Mouse (Mus musculus) neutrophil, adult 65 days (primary cell): ENCODE data around the gene Fam149b. TPM values are rescaled to one million over a fixed set of nuclear protein-coding genes. Genes with fewer than 3 reads are reported as not detected.

Source experiments
- total RNA-seq: library from RNA; stranded (reverse); gene quantifications from 2 replicates; pipeline ENCODE4 v1.2.4, GENCODE M21; 2023

The Fam149b gene
- 17.1 and 18.2 TPM in 2 replicates for total RNA-seq

GRCm38 (mm10) chr14:20347991-20348541 is at the start of gene Fam149b, which contains the start of gene Ecd:
Gene Fam149b (plus strand): TSS chr14:20348162.
Gene Ecd (minus strand): TSS chr14:20348121.

GRCm38 (mm10) chr14:20388441-20389129 is 40.6 kb downstream of the Fam149b start, which contains the start of gene Dnajc9:
Gene Dnajc9 (minus strand): TSS chr14:20388910.

GRCm38 (mm10) chr14:20393205-20393913 is 45.4 kb downstream of the Fam149b start, which contains the start of gene Mrps16:
Gene Mrps16 (minus strand): TSS chr14:20393634.

Other genes with a start within 250 kb of the Fam149b start
- gene Saysd1, start 209.6 kb upstream of the Fam149b start, total RNA-seq, result 0.43 and 1.1 TPM in 2 replicates
- not detected in 2 replicates for gene Kcnk5, start 166.4 kb upstream of the Fam149b start, total RNA-seq
- gene Kcnk16, start 79.0 kb upstream of the Fam149b start, total RNA-seq, result not detected in 2 replicates
- gene Nudt13, start 53.5 kb upstream of the Fam149b start, total RNA-seq, result 4.8 and 12.4 TPM in 2 replicates
- 15.8 and 17.2 TPM in 2 replicates for gene Ecd, start within 50 bp of the Fam149b start, total RNA-seq
- 33.3 and 35.2 TPM in 2 replicates for gene Dnajc9, start 40.7 kb downstream of the Fam149b start, total RNA-seq
- 17.7 and 23.3 TPM in 2 replicates for gene Mrps16, start 45.5 kb downstream of the Fam149b start, total RNA-seq
- not detected in 2 replicates for gene Cfap70, start 104.1 kb downstream of the Fam149b start, total RNA-seq
- 51.9 and 57.8 TPM in 2 replicates for gene Anxa7, start 132.0 kb downstream of the Fam149b start, total RNA-seq
- 1.3 and 1.8 TPM in 2 replicates for gene Mss51, start 148.7 kb downstream of the Fam149b start, total RNA-seq
- gene Ppp3cb, start 198.4 kb downstream of the Fam149b start, total RNA-seq, result 37.6 and 37.7 TPM in 2 replicates